7 mouse cellular contexts compared by ENCODE assay signal in the genomic region with DNA sequence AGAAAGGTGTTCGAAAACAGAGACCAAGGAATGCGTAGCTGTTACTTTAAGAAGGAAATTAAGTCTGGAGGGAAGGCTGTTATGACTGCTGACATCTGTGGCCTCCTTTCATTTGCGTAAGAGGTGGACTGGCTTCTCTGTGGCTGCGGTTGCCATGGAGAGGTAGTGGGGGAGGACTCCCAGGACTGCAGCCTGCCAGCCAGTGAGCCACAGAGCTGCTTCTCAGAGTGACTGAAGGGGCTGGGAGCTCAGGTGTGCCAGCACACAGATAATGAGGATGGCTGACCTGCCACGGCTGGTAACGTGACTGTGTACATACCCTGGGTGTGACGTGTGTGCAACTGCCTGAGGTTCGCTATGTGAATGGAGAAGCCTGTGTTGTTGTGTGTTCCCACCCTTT. TPM values are rescaled to one million over a fixed set of nuclear protein-coding genes. Genes with fewer than 3 reads are reported as not detected.
A peak's percentile ranks its signal among the peaks of the same experiment; 100 is the strongest.
DNase-seq lines count a peak whose midpoint lies in the region.

No protein-coding gene starts in this region.

- H3K27me3 ChIP-seq in embryonic facial prominence, embryonic 10.5 days (replicated peaks; ENCODE audit: low read depth, poor library complexity, severe bottlenecking) = no peaks in the 10 kb centered on the region
- H3K27me3 ChIP-seq in midbrain, embryonic 10.5 days (ENCODE audit: low read depth, poor library complexity, severe bottlenecking) = no peaks in the 10 kb centered on the region

- peak overlapping the region; percentile 48 for H3K27ac ChIP-seq in embryonic facial prominence, embryonic 10.5 days (replicated peaks)
- peak overlapping the region; percentile 72 for H3K27ac ChIP-seq in midbrain, embryonic 10.5 days (replicated peaks)

- no peaks in the 10 kb centered on the region; the same call in 1 of the 2 replicates for H3K9me3 ChIP-seq in embryonic facial prominence, embryonic 10.5 days
- H3K9me3 ChIP-seq in midbrain, embryonic 10.5 days (replicated peaks) = peaks cover 6% of the 10 kb centered on the region; the same call in 1 of the 2 replicates

- peaks cover 35% of the 10 kb centered on the region for H3K4me1 ChIP-seq in embryonic facial prominence, embryonic 10.5 days
- peaks cover 38% of the 10 kb centered on the region for H3K4me1 ChIP-seq in midbrain, embryonic 10.5 days

- intact Hi-C loops in left cerebral cortex, postnatal 4 days (cut with DNase I) = no loop called here

- peaks cover 6% of the 10 kb centered on the region for H3K36me3 ChIP-seq in embryonic facial prominence, embryonic 10.5 days (replicated peaks)
- H3K36me3 ChIP-seq in midbrain, embryonic 10.5 days = peaks cover 6% of the 10 kb centered on the region

- 40% methylated on average over 8 of the region's 8 CpGs for WGBS in embryonic facial prominence, embryonic 10.5 days
- WGBS in midbrain, embryonic 10.5 days = 35% methylated on average over 8 of the region's 8 CpGs

- DNase-seq in adrenal gland, adult 8-10 months = peak; percentile 75
- peak; percentile 82 for DNase-seq in embryonic facial prominence, embryonic 10.5 days (ENCODE audit: low spot score)
- peak; percentile 81 to 87 for DNase-seq in heart, adult 18-20 months
- peak; percentile 53 for DNase-seq in kidney, adult 18-20 months
- DNase-seq in left cerebral cortex, postnatal 4 days = peak; percentile 81
- peak; percentile 77 for DNase-seq in midbrain, embryonic 10.5 days (ENCODE audit: low spot score)
- DNase-seq in right cerebral cortex, postnatal 36 days (ENCODE audit: low spot score in 2 of 2) = peak; percentile 78 to 83

- peak overlapping the region; percentile 15; the same call in 1 of the 2 replicates for H3K4me3 ChIP-seq in embryonic facial prominence, embryonic 10.5 days
- 0 out of 2 replicates have a peak overlapping the region, but pooled peaks have one; percentile 20 for H3K4me3 ChIP-seq in midbrain, embryonic 10.5 days

RNA-seq across cellular contexts. Expression of a gene that starts 51.2 kb away (rescaled TPM):
- 10 to 100 TPM; 24.7 to 30.9 (median 26.7) TPM for total RNA-seq in adrenal gland, adult 8-10 months (2022)
- 9.4 and 10.3 TPM in 2 replicates for polyA plus RNA-seq in embryonic facial prominence, embryonic 10.5 days (2016; fragmentation: Nextera tagmentation; extraction: Ambion mirVana)
- 10 to 100 TPM; 23.8 to 25.9 TPM for total RNA-seq in heart, adult 18-20 months (2021)
- total RNA-seq in left cerebral cortex, postnatal 4 days (2021) = 10 to 100 TPM; 84.3 to 84.9 TPM
- 7.4 and 7.8 TPM in 2 replicates for polyA plus RNA-seq in midbrain, embryonic 10.5 days (2016; fragmentation: Nextera tagmentation; extraction: Ambion mirVana)

Comparison
In these comparisons a context has a peak if more than half of its experiments do, and no peak if none do; other contexts are left out.
1. Peak in every context shown above with its lines: DNase-seq, H3K4me3 ChIP-seq and H3K27ac ChIP-seq.